Mouse (Mus musculus): Measurements from ENCODE around the gene Dusp16.

- TF ChIP-seq MAFK (IDR thresholded peaks at IDR 0.05; ENCODE audit: insufficient read depth, low read depth, low read length) (no peak), CHD2 (IDR thresholded peaks at IDR 0.05; ENCODE audit: low read depth, low read length) (no peak), ZC3H11A (IDR thresholded peaks at IDR 0.05; ENCODE audit: borderline replicate concordance, low read depth, low read length) (no peak)
These were observed 29.0 kb downstream of the Dusp16 start for GRCm38 (mm10) chr6:134763436-134763835.

Data from ES-E14 (cell line).